Mouse (Mus musculus): ENCODE measurements around the gene Poc5.

DNA sequence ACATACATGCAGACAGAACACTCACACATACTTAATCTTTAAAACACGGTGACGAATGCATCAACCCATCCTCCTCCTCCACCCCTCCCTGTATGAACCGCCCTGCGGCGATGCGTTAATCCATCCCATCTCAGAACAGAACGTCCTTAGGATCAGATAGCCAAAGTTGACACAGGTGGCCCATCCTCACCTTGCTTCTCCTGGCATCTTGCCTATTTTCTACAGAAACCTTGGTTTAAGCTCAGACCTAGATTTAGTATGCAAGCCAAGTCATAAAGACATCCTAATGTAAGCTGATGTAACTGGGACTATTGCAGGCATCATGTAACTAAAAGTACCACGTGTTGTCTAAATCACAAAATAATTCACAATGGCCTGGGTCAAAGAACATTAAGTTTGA lies 28.3 kb downstream of the Poc5 start:
- TF ChIP-seq POLR2A (IDR thresholded peaks at IDR 0.05; ENCODE audit: borderline replicate concordance, control insufficient read depth, low read depth, low read length) = no peak
- TF ChIP-seq CTCF (IDR thresholded peaks at IDR 0.05; ENCODE audit: control insufficient read depth, insufficient read depth, low read length) = no peak

Data from bone marrow, adult 2 months (tissue).